Mouse (Mus musculus): ENCODE data around the gene Prpsap1. TPM values are rescaled to one million over a fixed set of nuclear protein-coding genes. Genes with fewer than 3 reads are reported as not detected.

The Prpsap1 gene
- 45.1 and 49.0 TPM in 2 replicates for polyA plus RNA-seq (2015; fragmentation: Nextera tagmentation; extraction: Ambion mirVana)

- Histone ChIP-seq H3K27me3 (no peaks in the 10 kb centered on the region), H3K4me2 (no peak within 1 kb of the TSS), H3K9me3 (replicated peaks) (no peaks in the 10 kb centered on the region), H3K36me3 (replicated peaks) (no peaks in the 10 kb centered on the region), H3K4me3 (replicated peaks) (no peak within 1 kb of the TSS), H3K27ac (replicated peaks) (no peak within 1 kb of the TSS), H3K4me1 (replicated peaks) (peaks cover 38% of the 10 kb centered on the region), H3K9ac (no peak within 1 kb of the TSS)
- ATAC-seq (ENCODE audit: insufficient read depth): no peak
- 24% methylated on average over 4 of the region's 4 CpGs for WGBS (ENCODE audit: insufficient replicate concordance)
Measured at GRCm38 (mm10) chr11:116493795-116494252, at the start of gene Prpsap1. Gene Prpsap1 (minus strand): TSS chr11:116494202.

- Histone ChIP-seq H3K4me2 (no peak overlapping the region), H3K4me1 (replicated peaks) (peaks cover 36% of the 10 kb centered on the region), H3K27ac (replicated peaks) (no peak overlapping the region), H3K27me3 (no peaks in the 10 kb centered on the region), H3K9ac (no peak overlapping the region), H3K4me3 (replicated peaks) (no peak overlapping the region), H3K36me3 (replicated peaks) (peaks cover 100% of the 10 kb centered on the region), H3K9me3 (replicated peaks) (no peaks in the 10 kb centered on the region)
- 72% methylated on average over 4 of the region's 4 CpGs for WGBS (ENCODE audit: insufficient replicate concordance)
- ATAC-seq (ENCODE audit: insufficient read depth): no peak
Measured at GRCm38 (mm10) chr11:116543110-116543509, 49.1 kb upstream of the Prpsap1 start.

GRCm38 (mm10) chr11:116541183-116541582, 47.2 kb upstream of the Prpsap1 start:
- H3K36me3 ChIP-seq (replicated peaks): peaks cover 99% of the 10 kb centered on the region
- no peak overlapping the region for H3K9ac ChIP-seq
- no peak overlapping the region for H3K4me3 ChIP-seq (replicated peaks)
- ATAC-seq (ENCODE audit: insufficient read depth): no peak
- H3K4me1 ChIP-seq (replicated peaks): peaks cover 36% of the 10 kb centered on the region
- H3K4me2 ChIP-seq: no peak overlapping the region
- H3K27me3 ChIP-seq: no peaks in the 10 kb centered on the region
- H3K9me3 ChIP-seq (replicated peaks): no peaks in the 10 kb centered on the region
- H3K27ac ChIP-seq (replicated peaks): no peak overlapping the region
- WGBS (ENCODE audit: insufficient replicate concordance): 85% methylated on average over 11 of the region's 11 CpGs

GRCm38 (mm10) chr11:116538142-116538735, 44.2 kb upstream of the Prpsap1 start:
- peaks cover 87% of the 10 kb centered on the region for H3K36me3 ChIP-seq (replicated peaks)
- ATAC-seq (ENCODE audit: insufficient read depth): 0 out of 2 replicates have a peak, but pooled peaks have one; percentile 3
- peak overlapping the region; percentile 99 for H3K4me2 ChIP-seq

GRCm38 (mm10) chr11:116537388-116537787, 43.4 kb upstream of the Prpsap1 start:
- H3K4me2 ChIP-seq: peak overlapping the region; percentile 99
- 46% methylated on average over 5 of the region's 5 CpGs for WGBS (ENCODE audit: insufficient replicate concordance)
- peaks cover 19% of the 10 kb centered on the region for H3K27me3 ChIP-seq
- no peaks in the 10 kb centered on the region for H3K9me3 ChIP-seq (replicated peaks)
- peak overlapping the region; percentile 99 for H3K27ac ChIP-seq (replicated peaks)
- peaks cover 69% of the 10 kb centered on the region for H3K4me1 ChIP-seq (replicated peaks)
- no peak for ATAC-seq (ENCODE audit: insufficient read depth)
- H3K36me3 ChIP-seq (replicated peaks): peaks cover 78% of the 10 kb centered on the region
- H3K4me3 ChIP-seq (replicated peaks): peak overlapping the region; percentile 76
- peak overlapping the region; percentile 50 for H3K9ac ChIP-seq

More at GRCm38 (mm10) chr11:116538142-116538735, 44.2 kb upstream of the Prpsap1 start:
- H3K27ac ChIP-seq (replicated peaks): peak overlapping the region; percentile 99
- WGBS (ENCODE audit: insufficient replicate concordance): 49% methylated on average over 12 of the region's 12 CpGs
- no peaks in the 10 kb centered on the region for H3K9me3 ChIP-seq (replicated peaks)
- peaks cover 10% of the 10 kb centered on the region for H3K27me3 ChIP-seq
- peaks cover 61% of the 10 kb centered on the region for H3K4me1 ChIP-seq (replicated peaks)
- peak overlapping the region; percentile 17; the same call in 1 of the 2 replicates for H3K4me3 ChIP-seq (replicated peaks)
- H3K9ac ChIP-seq: 0 out of 2 replicates have a peak overlapping the region, but pooled peaks have one; percentile 23

GRCm38 (mm10) chr11:116536685-116537084, 42.7 kb upstream of the Prpsap1 start:
- Histone ChIP-seq H3K9me3 (replicated peaks) (no peaks in the 10 kb centered on the region), H3K27ac (replicated peaks) (peak overlapping the region; percentile 99), H3K27me3 (peaks cover 26% of the 10 kb centered on the region), H3K4me3 (replicated peaks) (peak overlapping the region; percentile 76), H3K36me3 (replicated peaks) (peaks cover 71% of the 10 kb centered on the region), H3K4me1 (replicated peaks) (peaks cover 76% of the 10 kb centered on the region), H3K9ac (peak overlapping the region; percentile 50), H3K4me2 (peak overlapping the region; percentile 99)
- peak; percentile 21 for ATAC-seq (ENCODE audit: insufficient read depth)
- WGBS (ENCODE audit: insufficient replicate concordance): 19% methylated on average over 7 of the region's 7 CpGs

- H3K27ac ChIP-seq (replicated peaks): peak overlapping the region; percentile 99
- WGBS (ENCODE audit: insufficient replicate concordance): 13% methylated on average over 20 of the region's 20 CpGs
- peak overlapping the region; percentile 95 for H3K9ac ChIP-seq
- H3K36me3 ChIP-seq (replicated peaks): peaks cover 47% of the 10 kb centered on the region
- peak overlapping the region; percentile 76 for H3K4me3 ChIP-seq (replicated peaks)
- H3K9me3 ChIP-seq (replicated peaks): no peaks in the 10 kb centered on the region
- H3K27me3 ChIP-seq: peaks cover 46% of the 10 kb centered on the region
- peaks cover 97% of the 10 kb centered on the region for H3K4me1 ChIP-seq (replicated peaks)
- peak; percentile 80 for ATAC-seq (ENCODE audit: insufficient read depth)
- H3K4me2 ChIP-seq: peak overlapping the region; percentile 99
Measured at GRCm38 (mm10) chr11:116534154-116534865, 40.3 kb upstream of the Prpsap1 start.

- peak; percentile 87 for ATAC-seq (ENCODE audit: insufficient read depth)
- peaks cover 89% of the 10 kb centered on the region for H3K4me1 ChIP-seq (replicated peaks)
- H3K36me3 ChIP-seq (replicated peaks): peaks cover 40% of the 10 kb centered on the region
- H3K9me3 ChIP-seq (replicated peaks): no peaks in the 10 kb centered on the region
- peaks cover 54% of the 10 kb centered on the region for H3K27me3 ChIP-seq
- H3K9ac ChIP-seq: peak overlapping the region; percentile 95
- H3K4me2 ChIP-seq: peak overlapping the region; percentile 99
- peak overlapping the region; percentile 99 for H3K27ac ChIP-seq (replicated peaks)
- WGBS (ENCODE audit: insufficient replicate concordance): under 1% methylated on average over 63 of the region's 63 CpGs
- peak overlapping the region; percentile 76 for H3K4me3 ChIP-seq (replicated peaks)
Measured at GRCm38 (mm10) chr11:116533341-116534153, 39.5 kb upstream of the Prpsap1 start.

GRCm38 (mm10) chr11:116532810-116533338, 38.9 kb upstream of the Prpsap1 start:
- peak; percentile 49 for ATAC-seq (ENCODE audit: insufficient read depth)
- Histone ChIP-seq H3K4me3 (replicated peaks) (peak overlapping the region; percentile 76), H3K27ac (replicated peaks) (peak overlapping the region; percentile 99), H3K9ac (peak overlapping the region; percentile 95), H3K9me3 (replicated peaks) (no peaks in the 10 kb centered on the region), H3K4me2 (peak overlapping the region; percentile 99), H3K27me3 (peaks cover 57% of the 10 kb centered on the region), H3K36me3 (replicated peaks) (peaks cover 33% of the 10 kb centered on the region), H3K4me1 (replicated peaks) (peaks cover 82% of the 10 kb centered on the region)
- 1% methylated on average over 50 of the region's 50 CpGs for WGBS (ENCODE audit: insufficient replicate concordance)

- 1% methylated on average over 30 of the region's 30 CpGs for WGBS (ENCODE audit: insufficient replicate concordance)
- Histone ChIP-seq H3K4me1 (replicated peaks) (peaks cover 77% of the 10 kb centered on the region), H3K4me3 (replicated peaks) (peak overlapping the region; percentile 76), H3K27ac (replicated peaks) (peak overlapping the region; percentile 99), H3K27me3 (peaks cover 62% of the 10 kb centered on the region), H3K4me2 (peak overlapping the region; percentile 99), H3K9ac (peak overlapping the region; percentile 95), H3K36me3 (replicated peaks) (peaks cover 28% of the 10 kb centered on the region), H3K9me3 (replicated peaks) (no peaks in the 10 kb centered on the region)
- ATAC-seq (ENCODE audit: insufficient read depth): no peak
Measured at GRCm38 (mm10) chr11:116532262-116532809, 38.3 kb upstream of the Prpsap1 start.

Measured in liver, embryonic 15.5 days (tissue).